Mouse (Mus musculus) heart, adult 10 weeks (tissue): ENCODE results near the gene Ndufb3. TPM values are rescaled to one million over a fixed set of nuclear protein-coding genes. Genes with fewer than 3 reads are reported as not detected.

Experiments used
- polyA plus RNA-seq: library from polyadenylated mRNA; stranded (reverse); fragments of 350-450 nt; fragmentation: Illumina TruSeq; extraction: RNeasy Lipid Tissue Mini Kit (QIAGEN cat#74804); gene quantifications from one replicate; pipeline ENCODE4 v1.2.3, GENCODE M21; 2014; ENCODE audit warnings: low read depth, low replicate concordance

Ndufb3 gene
- 369 TPM for polyA plus RNA-seq

GRCm38 (mm10) chr1:58586171-58586997, at the start of gene Ndufb3, which contains the start of gene Fam126b:
TSS of gene Ndufb3 (plus strand) at chr1:58586384.
TSS of gene Fam126b (minus strand) at chr1:58586323.

Other genes with a start within 250 kb of the Ndufb3 start
- gene Bzw1, start 193.5 kb upstream of the Ndufb3 start, polyA plus RNA-seq = 67.4 TPM
- 141 TPM for gene Clk1, start 162.3 kb upstream of the Ndufb3 start, polyA plus RNA-seq
- gene Nif3l1, start 141.2 kb upstream of the Ndufb3 start, polyA plus RNA-seq = 16.3 TPM
- gene Ppil3, start 140.9 kb upstream of the Ndufb3 start, polyA plus RNA-seq = 36.6 TPM
- 9.6 TPM for gene Orc2, start 81.3 kb upstream of the Ndufb3 start, polyA plus RNA-seq
- 5.8 TPM for gene Fam126b, start 61 bp upstream of the Ndufb3 start, polyA plus RNA-seq
- not detected for gene Als2cr12, start 109.6 kb downstream of the Ndufb3 start, polyA plus RNA-seq
- gene Cflar, start 125.1 kb downstream of the Ndufb3 start, polyA plus RNA-seq = 35.0 TPM
- gene Casp8, start 209.0 kb downstream of the Ndufb3 start, polyA plus RNA-seq = 7.4 TPM